Comparison of ENCODE assay signal across 8 mouse cellular contexts in the genomic region with DNA sequence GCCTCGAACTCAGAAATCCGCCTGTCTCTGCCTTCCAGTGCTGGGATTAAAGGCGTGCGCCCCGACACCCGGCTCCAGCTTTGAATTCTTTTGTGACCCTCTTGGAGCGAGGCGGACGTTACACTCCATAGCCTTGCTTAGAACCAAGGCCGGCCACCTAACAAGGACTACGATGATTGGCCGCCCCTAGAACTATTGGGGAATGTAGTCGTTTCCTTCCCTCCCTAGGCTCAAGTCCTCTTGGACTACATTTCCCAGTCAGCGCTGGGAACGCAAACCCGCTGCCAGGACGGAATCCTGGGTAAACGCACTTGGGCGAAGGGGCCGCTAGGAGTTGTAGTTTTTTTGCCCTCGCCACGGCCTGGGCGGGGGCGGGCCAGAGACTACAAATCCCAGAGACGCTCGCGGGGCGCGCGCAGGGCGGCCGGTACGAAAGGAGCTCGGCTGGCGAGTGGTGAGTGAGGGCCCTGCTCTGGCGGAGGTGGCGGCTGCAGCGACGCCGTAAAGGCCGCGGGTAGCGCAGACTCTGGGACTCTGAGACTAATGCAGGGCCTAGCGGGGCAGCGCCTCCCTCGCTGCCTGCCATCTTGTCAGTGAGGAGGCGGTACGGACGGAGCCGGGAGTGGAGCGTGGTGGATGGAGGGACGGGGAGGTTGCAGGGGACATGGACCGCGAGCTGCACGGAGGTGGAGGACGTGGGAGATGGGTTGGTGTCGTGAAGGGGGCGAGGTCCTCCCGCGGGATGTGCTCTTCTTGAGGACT. TPM values are rescaled to one million over a fixed set of nuclear protein-coding genes. Genes with fewer than 3 reads are reported as not detected.
DNase-seq lines count a peak whose midpoint lies in the region; ATAC-seq lines count a peak whose summit lies in the region.

A gene (plus strand): TSS at position 413 of the 762 bp plus-strand sequence.

- intact Hi-C loops in left cerebral cortex, postnatal 14 days (cut with DNase I): loop anchor here (5.0 kb wide), 2 partner anchors 77 to 152 kb away; no protein-coding TSS in a partner anchor

- H3K4me2 ChIP-seq in intestine, embryonic 14.5 days (ENCODE audit: low read length): peak within 1 kb of the TSS; percentile 77

- under 1% methylated on average over 60 of the region's 60 CpGs for WGBS in intestine, embryonic 14.5 days

- ATAC-seq in intestine, embryonic 14.5 days (replicated peaks; ENCODE audit: low FRiP score, low TSS enrichment, low read depth): peak; percentile 96

- H3K27me3 ChIP-seq in intestine, embryonic 14.5 days (replicated peaks; ENCODE audit: control insufficient read depth, insufficient read depth, low read length): no peaks in the 10 kb centered on the region

- peak within 1 kb of the TSS; percentile 75 for H3K27ac ChIP-seq in intestine, embryonic 14.5 days (ENCODE audit: low read depth)

- peak within 1 kb of the TSS; percentile 92 for H3K4me3 ChIP-seq in intestine, embryonic 14.5 days (ENCODE audit: low read depth, low read length)

- H3K9ac ChIP-seq in intestine, embryonic 14.5 days (ENCODE audit: low read length): peak within 1 kb of the TSS; percentile 83

- peak; percentile 93 for DNase-seq in adrenal gland, adult 18-20 months (ENCODE audit: low spot score in 2 of 2)
- peak; percentile 99 for DNase-seq in embryo, embryonic 11 days
- peak; percentile 98 for DNase-seq in gastrocnemius, postnatal 25 days
- peak; percentile 96 for DNase-seq in intestine, embryonic 14.5 days (ENCODE audit: low spot score)
- peak; percentile 98 to 99 for DNase-seq in left cerebral cortex, postnatal 14 days (ENCODE audit: low spot score in 2 of 2)
- DNase-seq in mesoderm, embryonic 11.5 days (ENCODE audit: low read depth, low spot score): peak; percentile 99
- DNase-seq in right cerebral cortex, postnatal 36 days (ENCODE audit: low spot score in 2 of 2): peak; percentile 98
- peak; percentile 99 for DNase-seq in yolk sac, embryonic 10.5 days (ENCODE audit: low spot score)

- H3K36me3 ChIP-seq in intestine, embryonic 14.5 days (ENCODE audit: control insufficient read depth, insufficient read depth, low read length): 0 out of 2 replicates have a peak, but pooled peaks cover 4% of the 10 kb centered on the region

- no peaks in the 10 kb centered on the region for H3K9me3 ChIP-seq in intestine, embryonic 14.5 days (ENCODE audit: control insufficient read depth, low read length)

- peaks cover 8% of the 10 kb centered on the region for H3K4me1 ChIP-seq in intestine, embryonic 14.5 days (replicated peaks; ENCODE audit: control insufficient read depth, insufficient read depth, low read length)

RNA-seq across cellular contexts. Expression of the gene that starts here (rescaled TPM):
- total RNA-seq in adrenal gland, adult 18-20 months (2021): 10 to 100 TPM in 1 of 2 experiments, 1 to 10 TPM in 1; 9.6 to 12.9 TPM
- 1 to 10 TPM; 2.2 to 4.3 TPM for total RNA-seq in gastrocnemius, postnatal 25 days (2021)
- polyA plus RNA-seq in intestine, embryonic 14.5 days (2014; fragmentation: Nextera tagmentation; extraction: Ambion mirVana): 34.5 and 38.8 TPM in 2 replicates
- total RNA-seq in left cerebral cortex, postnatal 14 days (2021): 10 to 100 TPM; 28.0 to 28.1 TPM

Comparison
In these comparisons a context has a peak if more than half of its experiments do, and no peak if none do; other contexts are left out.
1. Peak in every context shown above with its lines: DNase-seq, ATAC-seq, H3K4me3 ChIP-seq and H3K27ac ChIP-seq.